Mouse (Mus musculus): ENCODE measurements at regions not wholly inside any gene's neighbourhood (a gene's known extent, or its start where the extent isn't known, plus 50 kb on each side); places are given as distances from the start of the nearest gene placed in this dataset.

DNA sequence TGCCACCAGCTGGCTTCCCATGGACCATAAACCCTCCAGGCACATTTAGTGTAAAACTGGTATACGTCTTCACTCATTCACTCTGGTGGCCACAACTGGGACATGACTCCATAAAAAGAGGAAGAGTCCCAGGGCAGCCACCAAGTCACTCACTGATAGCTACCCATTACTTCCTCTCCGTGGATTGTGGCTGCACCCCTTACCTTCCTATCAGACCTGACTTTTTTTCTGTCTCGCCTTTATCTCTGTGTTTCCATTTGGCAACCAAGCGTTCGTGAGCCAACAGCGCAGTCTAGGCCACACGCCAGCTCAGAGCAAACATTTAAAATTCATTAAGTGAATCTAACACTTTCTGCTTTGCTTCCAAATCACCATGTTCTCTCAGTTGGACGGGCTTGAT is 53.9 kb upstream of the Slc44a1 start:
- H3K27me3 ChIP-seq (ENCODE audit: control insufficient read depth in 1 of 2, insufficient read depth in 2 of 2, low read length in 2 of 2): no peaks in the 10 kb centered on the region
- TF ChIP-seq EP300 (IDR thresholded peaks at IDR 0.05; ENCODE audit: low read depth in 1 of 2, low read length in 2 of 2): peak; percentile 94 to 95
- TF ChIP-seq MYB (IDR thresholded peaks at IDR 0.05; ENCODE audit: low read depth, low read length): no peak
- 0 out of 2 replicates have a peak, but pooled peaks have one; percentile 16 for TF ChIP-seq MYC (IDR thresholded peaks at IDR 0.05; ENCODE audit: low read depth, low read length)
- TF ChIP-seq TBP (IDR thresholded peaks at IDR 0.05; ENCODE audit: low read depth, low read length): peak; percentile 74
- TF ChIP-seq MAFK (IDR thresholded peaks at IDR 0.05; ENCODE audit: borderline replicate concordance, low read depth, low read length): no peak
- TF ChIP-seq RCOR1 (IDR thresholded peaks at IDR 0.05; ENCODE audit: low read depth, low read length): peak; percentile 86
- 0 out of 2 replicates have a peak, but pooled peaks have one; percentile 45 for TF ChIP-seq HCFC1 (IDR thresholded peaks at IDR 0.05; ENCODE audit: low read depth, low read length)
- peak; percentile 82 for TF ChIP-seq SIN3A (IDR thresholded peaks at IDR 0.05; ENCODE audit: low read length)
- TF ChIP-seq ZC3H11A (IDR thresholded peaks at IDR 0.05; ENCODE audit: low read depth, low read length): no peak
- peak; percentile 23; the same call in 1 of the 2 replicates for TF ChIP-seq SMC3 (IDR thresholded peaks at IDR 0.05; ENCODE audit: low read depth, low read length)
- peak; percentile 29; the same call in 1 of the 2 replicates for TF ChIP-seq NELFE (IDR thresholded peaks at IDR 0.05; ENCODE audit: low read depth, low read length)
- peak; percentile 57 for TF ChIP-seq TAL1 (IDR thresholded peaks at IDR 0.05; ENCODE audit: low read length)
- TF ChIP-seq ZMIZ1 (IDR thresholded peaks at IDR 0.05; ENCODE audit: low read depth, low read length): no peak
- no peak for TF ChIP-seq POLR2AphosphoS5 (IDR thresholded peaks at IDR 0.05; ENCODE audit: borderline replicate concordance, low read depth, low read length)
- TF ChIP-seq ETS1 (IDR thresholded peaks at IDR 0.05; ENCODE audit: low read depth, low read length): peak; percentile 94
- peak; percentile 47; the same call in 1 of the 2 replicates for TF ChIP-seq MXI1 (IDR thresholded peaks at IDR 0.05; ENCODE audit: low read depth, low read length)
- peak; percentile 55; the same call in 1 of the 2 replicates for TF ChIP-seq POLR2AphosphoS2 (IDR thresholded peaks at IDR 0.05; ENCODE audit: low read length)
- peak; percentile 67; the same call in 1 of the 2 replicates for TF ChIP-seq BHLHE40 (IDR thresholded peaks at IDR 0.05; ENCODE audit: borderline replicate concordance, low read depth, low read length)
- peak in 1 of 2 experiments; percentile 60; a peak in 2 of 4 replicates for TF ChIP-seq POLR2A (IDR thresholded peaks at IDR 0.05; ENCODE audit: control insufficient read depth in 1 of 2, insufficient read depth in 1 of 2, low read depth in 1 of 2, low read length in 2 of 2, poor library complexity in 1 of 2)
- TF ChIP-seq ZNF384 (IDR thresholded peaks at IDR 0.05; ENCODE audit: low read depth, low read length): peak; percentile 96
- TF ChIP-seq TCF12 (IDR thresholded peaks at IDR 0.05; ENCODE audit: low read depth, low read length): peak; percentile 92
- TF ChIP-seq MAX (IDR thresholded peaks at IDR 0.05; ENCODE audit: low read length): peak; percentile 30; the same call in 1 of the 2 replicates
- TF ChIP-seq CTCF (IDR thresholded peaks at IDR 0.05 in 2 of 3, conservative IDR thresholded peaks at IDR 0.05 in 1 of 3; ENCODE audit: control insufficient read depth in 1 of 3, insufficient read depth in 1 of 3, low read depth in 2 of 3, low read length in 3 of 3, poor library complexity in 1 of 3, severe bottlenecking in 1 of 3): no peak; a peak in 1 of 6 replicates
- no peak for TF ChIP-seq ZKSCAN1 (IDR thresholded peaks at IDR 0.05; ENCODE audit: low read depth, low read length)
- peak; percentile 93 for TF ChIP-seq GATA1 (IDR thresholded peaks at IDR 0.05; ENCODE audit: low read depth, low read length)
- H3K4me1 ChIP-seq (ENCODE audit: control insufficient read depth in 1 of 2, insufficient read depth in 2 of 2, low read length in 2 of 2): peaks cover 9 to 15% of the 10 kb centered on the region in 2 experiments
- H3K4me3 ChIP-seq (ENCODE audit: control insufficient read depth in 1 of 2, insufficient read depth in 1 of 2, low read depth in 2 of 2, low read length in 2 of 2): peak overlapping the region; percentile 25 to 28
- peak; percentile 95 for DNase-seq (ENCODE audit: low read depth, low spot score)
- peak overlapping the region; percentile 93 for H3K27ac ChIP-seq (ENCODE audit: control insufficient read depth, low read depth, low read length)
- H3K9me3 ChIP-seq (replicated peaks; ENCODE audit: insufficient read depth, low read length): no peaks in the 10 kb centered on the region
- H3K79me2 ChIP-seq (ENCODE audit: control insufficient read depth, insufficient read depth, low read length, poor library complexity): no peaks in the 10 kb centered on the region
- peaks cover 0 to 14% of the 10 kb centered on the region in 2 experiments; a peak in 2 of 4 replicates for H3K36me3 ChIP-seq (ENCODE audit: control insufficient read depth in 1 of 2, insufficient read depth in 2 of 2, low read length in 2 of 2)
- peak overlapping the region; percentile 60 for H3K9ac ChIP-seq (ENCODE audit: control insufficient read depth, low read depth, low read length, poor library complexity, severe bottlenecking)
